Mouse (Mus musculus) mesoderm, embryonic 11.5 days (tissue): ENCODE measurements around the gene Tmem232.
"Not testable (repeated sequence)": the region's sequence is repeated elsewhere in the genome, so short reads cannot be mapped to it uniquely, and the experiment has no call there.

Experiments used
- DNase-seq: peaks from one replicate; pipeline ENCODE4 v3.0.0-alpha.2; 2012; ENCODE audit warnings: low read depth, low spot score

The Tmem232 gene

GRCm38 (mm10) chr17:65532381-65532780 lies 8.2 kb downstream of the Tmem232 start:
- DNase-seq: not testable (repeated sequence)

- no peak for DNase-seq
Measured at GRCm38 (mm10) chr17:65527529-65527928, 13.1 kb downstream of the Tmem232 start.

- DNase-seq: no peak
Measured at GRCm38 (mm10) chr17:65513517-65513916, 27.1 kb downstream of the Tmem232 start.

GRCm38 (mm10) chr17:65484654-65485053 lies 55.9 kb downstream of the Tmem232 start:
- DNase-seq: no peak

DNA sequence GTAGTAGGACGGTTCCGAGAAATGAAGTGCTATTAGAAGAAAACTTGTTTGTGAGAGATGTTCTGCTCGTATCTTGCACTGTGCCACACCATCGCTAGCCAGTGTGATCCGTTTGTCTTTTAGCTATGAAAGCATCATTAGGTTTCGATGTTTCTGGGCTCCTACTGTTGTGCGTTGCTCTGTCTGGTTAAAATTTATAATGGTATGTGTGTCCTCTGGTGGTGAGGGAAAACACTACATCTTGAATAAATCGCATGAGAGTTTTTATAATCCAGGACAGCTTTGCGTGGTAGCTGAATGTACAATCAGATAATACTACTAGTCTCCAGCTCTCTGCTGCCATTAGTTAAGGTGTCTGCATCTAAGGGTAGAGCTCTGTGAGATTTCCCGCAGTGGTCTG lies 63.8 kb downstream of the Tmem232 start:
- no peak for DNase-seq

DNA sequence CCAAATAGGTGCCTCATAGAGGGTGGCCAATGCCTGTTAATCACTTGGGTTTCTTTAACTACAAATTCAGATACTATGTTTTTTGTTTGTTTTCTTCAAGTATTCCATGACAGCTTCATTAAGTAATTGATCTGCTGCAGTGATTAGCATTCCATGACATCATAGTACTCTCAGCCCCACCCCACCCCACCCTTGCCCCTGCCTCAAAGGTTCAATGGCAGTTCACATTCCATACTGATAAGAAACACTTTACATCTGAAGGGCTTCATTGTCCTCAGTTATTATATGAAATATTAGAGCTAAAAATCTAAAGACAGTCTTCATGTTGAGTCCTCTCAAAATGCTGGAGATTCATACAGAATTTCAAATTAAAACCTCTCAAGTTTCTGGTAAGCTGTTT lies 89.8 kb downstream of the Tmem232 start:
- no peak for DNase-seq

- not testable (repeated sequence) for DNase-seq
Measured at GRCm38 (mm10) chr17:65437906-65438305, 102.7 kb downstream of the Tmem232 start.

GRCm38 (mm10) chr17:65419124-65419523 lies 121.5 kb downstream of the Tmem232 start:
- DNase-seq: no peak

GRCm38 (mm10) chr17:65405309-65405708 lies 135.3 kb downstream of the Tmem232 start:
- DNase-seq: peak; percentile 34

DNA sequence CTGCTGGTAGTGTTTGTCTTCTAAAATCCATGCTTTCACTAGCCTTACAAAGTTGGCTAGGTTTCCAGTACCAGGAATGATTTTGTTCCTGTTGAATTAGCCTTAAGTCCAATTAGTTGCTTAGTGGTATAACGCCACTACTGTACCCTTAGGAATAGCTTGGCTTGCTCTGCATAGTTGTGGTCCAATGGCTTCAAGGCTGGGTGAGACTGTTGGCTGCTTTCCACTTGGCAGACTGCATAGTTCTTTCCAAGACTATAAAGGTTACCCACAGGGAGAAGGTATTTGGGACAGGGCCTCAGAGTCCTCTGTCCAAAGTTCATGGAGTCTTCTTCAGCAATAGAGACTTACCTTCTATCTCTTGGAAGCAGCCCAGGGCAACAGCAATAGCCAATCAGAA lies 139.7 kb downstream of the Tmem232 start:
- no peak for DNase-seq

DNA sequence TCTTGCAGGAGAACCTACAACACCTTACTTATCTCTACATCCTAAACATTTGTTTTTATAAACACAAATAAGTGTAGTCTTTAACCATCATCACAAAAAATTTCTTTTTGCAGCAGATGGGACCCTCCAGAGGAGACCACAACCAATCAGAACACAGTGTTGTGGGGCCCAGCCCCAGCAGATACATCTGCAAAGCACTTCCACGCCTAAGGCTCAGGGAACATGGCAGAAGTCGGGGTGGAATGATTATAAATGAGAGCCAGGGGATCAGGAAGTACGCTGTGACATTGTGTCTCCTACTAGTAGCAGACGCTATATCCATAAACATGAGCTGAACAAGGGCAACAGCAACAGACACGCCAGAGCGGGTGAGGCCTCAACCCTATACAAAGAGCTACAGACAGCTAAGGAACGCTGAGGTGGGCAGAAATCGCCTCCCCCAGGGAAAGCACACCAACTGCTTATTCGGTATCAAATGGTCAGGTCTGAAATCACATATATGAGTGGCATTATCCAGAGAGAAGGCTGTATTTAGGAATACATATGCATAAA lies 156.1 kb downstream of the Tmem232 start:
- DNase-seq: no peak

DNA sequence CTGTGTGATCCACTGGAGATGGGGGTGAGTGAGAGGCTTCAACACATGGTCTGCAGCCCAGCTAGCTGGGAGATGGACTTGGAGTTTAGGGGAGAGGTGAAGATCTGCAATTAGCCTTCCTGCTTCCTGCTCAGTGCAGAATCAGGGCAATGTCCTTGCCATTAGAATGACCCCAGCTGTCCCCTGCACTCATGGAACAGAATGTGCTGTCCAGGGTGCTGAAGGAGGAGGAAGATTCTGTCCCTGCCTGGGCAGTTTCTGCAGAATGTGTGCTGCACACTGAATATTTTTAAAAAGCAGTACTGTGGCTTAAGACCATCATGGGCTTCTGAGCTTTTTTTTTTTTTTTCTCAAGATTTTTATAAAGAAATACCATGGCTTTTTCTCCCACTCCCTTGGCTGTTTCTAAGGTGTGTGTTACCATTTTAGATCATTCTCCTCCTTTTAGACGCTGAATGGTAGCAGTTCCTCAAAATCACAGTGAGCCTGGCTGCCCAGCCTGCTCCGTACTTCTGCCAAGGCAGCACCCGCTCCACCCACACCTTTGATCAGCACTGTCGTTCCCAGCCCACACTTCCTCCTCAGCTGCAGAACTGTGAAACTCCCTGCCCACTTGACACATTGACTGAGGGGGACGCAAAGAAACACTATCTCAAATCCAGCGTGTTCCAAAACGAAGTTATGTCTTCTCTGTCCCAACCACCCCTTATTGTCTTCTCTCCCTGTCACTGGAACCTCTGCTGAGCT lies 170.4 kb downstream of the Tmem232 start:
- DNase-seq: peak; percentile 81

- no peak for DNase-seq
Measured at GRCm38 (mm10) chr17:65365535-65366254, 174.9 kb downstream of the Tmem232 start.

- no peak for DNase-seq
Measured at GRCm38 (mm10) chr17:65351836-65352235, 188.7 kb downstream of the Tmem232 start.

- no peak for DNase-seq
Measured at GRCm38 (mm10) chr17:65340016-65340415, 200.6 kb downstream of the Tmem232 start.

DNA sequence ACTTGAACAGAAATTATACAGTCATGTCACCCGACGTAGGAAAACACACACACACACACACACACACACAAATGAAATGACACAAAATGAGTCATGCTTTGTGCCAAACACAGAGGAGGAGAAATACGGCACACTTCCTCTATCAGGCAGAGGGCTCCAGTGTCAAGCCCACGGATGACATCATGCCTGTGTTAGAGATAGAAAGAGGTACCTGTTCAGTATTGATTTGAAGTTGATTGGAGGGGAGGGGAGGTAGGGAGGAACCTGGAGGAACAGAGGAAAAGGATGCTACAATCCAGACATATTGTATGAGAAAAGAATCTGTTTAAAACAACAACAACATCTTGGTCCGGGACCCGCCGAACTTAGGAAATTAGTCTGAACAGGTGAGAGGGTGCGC lies 209.8 kb downstream of the Tmem232 start:
- no peak for DNase-seq

GRCm38 (mm10) chr17:65325249-65325648 lies 215.3 kb downstream of the Tmem232 start:
- DNase-seq: peak; percentile 48

GRCm38 (mm10) chr17:65320623-65321022 lies 220.0 kb downstream of the Tmem232 start:
- no peak for DNase-seq

GRCm38 (mm10) chr17:65299946-65300345 lies 240.6 kb downstream of the Tmem232 start:
- no peak for DNase-seq

- no peak for DNase-seq
Measured at GRCm38 (mm10) chr17:65297831-65298230, 242.8 kb downstream of the Tmem232 start.

- DNase-seq: peak; percentile 4
Measured at GRCm38 (mm10) chr17:65252160-65252559, 288.4 kb downstream of the Tmem232 start.

GRCm38 (mm10) chr17:65250261-65250660 lies 290.3 kb downstream of the Tmem232 start:
- no peak for DNase-seq

DNA sequence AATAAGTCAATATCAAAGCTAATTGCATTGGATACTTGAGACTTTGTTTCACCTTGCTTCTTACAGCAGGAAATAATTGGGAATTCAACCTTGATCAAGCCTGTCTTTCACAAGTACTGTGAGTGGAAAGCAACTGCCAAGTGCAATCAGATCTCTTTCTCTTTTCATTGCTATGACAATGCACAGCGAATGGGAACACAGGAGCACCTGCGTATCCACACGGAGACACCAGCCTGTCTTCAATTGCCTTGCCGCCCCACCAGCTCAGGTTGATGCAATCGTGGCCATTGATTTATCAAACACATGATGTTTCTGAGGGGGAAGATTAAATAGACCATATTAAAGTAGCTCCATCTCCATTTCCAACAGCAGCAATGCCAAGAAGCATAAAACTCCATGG lies 296.9 kb downstream of the Tmem232 start:
- no peak for DNase-seq
